Mouse (Mus musculus): ENCODE results near the gene Ppp1r27. TPM values are rescaled to one million over a fixed set of nuclear protein-coding genes. Genes with fewer than 3 reads are reported as not detected.

The Ppp1r27 gene
- total RNA-seq (2014; rRNA removed) (not detected in 2 replicates), polyA plus RNA-seq (2015; fragmentation: Nextera tagmentation; extraction: Ambion mirVana) (not detected in 2 replicates)

GRCm38 (mm10) chr11:120550810-120551440, at the start of gene Ppp1r27:
TSS of gene Ppp1r27 (minus strand) at chr11:120551132.
- Histone ChIP-seq H3K4me2 (ENCODE audit: low read depth, low read length) (peak within 1 kb of the TSS; percentile 86), H3K27ac (peak within 1 kb of the TSS; percentile 84), H3K4me1 (ENCODE audit: insufficient read depth, low read length) (peaks cover 16% of the 10 kb centered on the region), H3K36me3 (ENCODE audit: insufficient read depth, low read length) (no peaks in the 10 kb centered on the region), H3K9me3 (ENCODE audit: low read length) (no peaks in the 10 kb centered on the region), H3K4me3 (ENCODE audit: low read length) (peak within 1 kb of the TSS; percentile 74), H3K9ac (replicated peaks; ENCODE audit: low read length) (peak within 1 kb of the TSS; percentile 92), H3K27me3 (ENCODE audit: insufficient read depth, low read length) (no peaks in the 10 kb centered on the region)
- 95% methylated on average over 28 of the region's 28 CpGs for WGBS
- ATAC-seq (no peak), DNase-seq (ENCODE audit: low spot score) (no peak)
- TF ChIP-seq CTCF (IDR thresholded peaks at IDR 0.05; ENCODE audit: low read depth): no peak

- H3K4me2 ChIP-seq (ENCODE audit: low read depth, low read length): no peak overlapping the region
- peaks cover 38% of the 10 kb centered on the region for H3K36me3 ChIP-seq (ENCODE audit: insufficient read depth, low read length)
- ATAC-seq (no peak), DNase-seq (ENCODE audit: low spot score) (no peak)
- no peak overlapping the region for H3K27ac ChIP-seq
- H3K9ac ChIP-seq (replicated peaks; ENCODE audit: low read length): no peak overlapping the region
- no peak overlapping the region for H3K4me3 ChIP-seq (ENCODE audit: low read length)
- H3K27me3 ChIP-seq (ENCODE audit: insufficient read depth, low read length): no peaks in the 10 kb centered on the region
- no peaks in the 10 kb centered on the region for H3K9me3 ChIP-seq (ENCODE audit: low read length)
- 97% methylated on average over 3 of the region's 3 CpGs for WGBS
- TF ChIP-seq CTCF (IDR thresholded peaks at IDR 0.05; ENCODE audit: low read depth): no peak
- H3K4me1 ChIP-seq (ENCODE audit: insufficient read depth, low read length): peaks cover 12% of the 10 kb centered on the region
Measured at GRCm38 (mm10) chr11:120600716-120601115, 49.8 kb upstream of the Ppp1r27 start.

- TF ChIP-seq CTCF (IDR thresholded peaks at IDR 0.05; ENCODE audit: low read depth): no peak
- Histone ChIP-seq H3K27ac (peak overlapping the region; percentile 94), H3K9me3 (ENCODE audit: low read length) (no peaks in the 10 kb centered on the region), H3K9ac (replicated peaks; ENCODE audit: low read length) (peak overlapping the region; percentile 94), H3K4me3 (ENCODE audit: low read length) (peak overlapping the region; percentile 97), H3K36me3 (ENCODE audit: insufficient read depth, low read length) (peaks cover 41% of the 10 kb centered on the region), H3K4me2 (ENCODE audit: low read depth, low read length) (peak overlapping the region; percentile 90), H3K27me3 (ENCODE audit: insufficient read depth, low read length) (no peaks in the 10 kb centered on the region), H3K4me1 (ENCODE audit: insufficient read depth, low read length) (peaks cover 12% of the 10 kb centered on the region)
- DNase-seq (ENCODE audit: low spot score): no peak
- no peak for ATAC-seq
- WGBS: 46% methylated on average over 17 of the region's 17 CpGs
Measured at GRCm38 (mm10) chr11:120598990-120599549, 48.1 kb upstream of the Ppp1r27 start.

GRCm38 (mm10) chr11:120598283-120598989, 47.5 kb upstream of the Ppp1r27 start, which contains the start of the genes Alyref and Anapc11:
TSS of gene Alyref (minus strand) at chr11:120598365.
TSS of gene Anapc11 (plus strand) at chr11:120598421.
- H3K9ac ChIP-seq (replicated peaks; ENCODE audit: low read length): peak within 1 kb of the TSS; percentile 94
- ATAC-seq: peak; percentile 99
- H3K4me1 ChIP-seq (ENCODE audit: insufficient read depth, low read length): peaks cover 12% of the 10 kb centered on the region
- WGBS: under 1% methylated on average over 82 of the region's 88 CpGs
- H3K4me3 ChIP-seq (ENCODE audit: low read length): peak within 1 kb of the TSS; percentile 97
- H3K27me3 ChIP-seq (ENCODE audit: insufficient read depth, low read length): no peaks in the 10 kb centered on the region
- peaks cover 42% of the 10 kb centered on the region for H3K36me3 ChIP-seq (ENCODE audit: insufficient read depth, low read length)
- no peak for TF ChIP-seq CTCF (IDR thresholded peaks at IDR 0.05; ENCODE audit: low read depth)
- DNase-seq (ENCODE audit: low spot score): peak; percentile 98
- no peaks in the 10 kb centered on the region for H3K9me3 ChIP-seq (ENCODE audit: low read length)
- H3K27ac ChIP-seq: peak within 1 kb of the TSS; percentile 94
- peak within 1 kb of the TSS; percentile 90 for H3K4me2 ChIP-seq (ENCODE audit: low read depth, low read length)

GRCm38 (mm10) chr11:120597240-120598235, 46.6 kb upstream of the Ppp1r27 start:
- ATAC-seq (no peak), DNase-seq (ENCODE audit: low spot score) (no peak)

GRCm38 (mm10) chr11:120588531-120588930, 37.6 kb upstream of the Ppp1r27 start:
- H3K36me3 ChIP-seq (ENCODE audit: insufficient read depth, low read length): peaks cover 36% of the 10 kb centered on the region
- 94% methylated on average over 6 of the region's 6 CpGs for whole genome bisulfite sequencing
- no peaks in the 10 kb centered on the region for H3K9me3 ChIP-seq (ENCODE audit: low read length)
- DNase-seq (ENCODE audit: low spot score) (no peak), ATAC-seq (no peak)
- TF ChIP-seq CTCF (IDR thresholded peaks at IDR 0.05; ENCODE audit: low read depth): no peak
- H3K4me3 ChIP-seq (ENCODE audit: low read length): no peak overlapping the region
- no peak overlapping the region for H3K27ac ChIP-seq
- H3K4me2 ChIP-seq (ENCODE audit: low read depth, low read length): no peak overlapping the region
- no peaks in the 10 kb centered on the region for H3K27me3 ChIP-seq (ENCODE audit: insufficient read depth, low read length)
- H3K9ac ChIP-seq (replicated peaks; ENCODE audit: low read length): no peak overlapping the region
- H3K4me1 ChIP-seq (ENCODE audit: insufficient read depth, low read length): no peaks in the 10 kb centered on the region

More at GRCm38 (mm10) chr11:120597240-120598235, 46.6 kb upstream of the Ppp1r27 start:
- Histone ChIP-seq H3K4me3 (ENCODE audit: low read length) (peak overlapping the region; percentile 97), H3K27ac (peak overlapping the region; percentile 94), H3K9me3 (ENCODE audit: low read length) (no peaks in the 10 kb centered on the region), H3K9ac (replicated peaks; ENCODE audit: low read length) (peak overlapping the region; percentile 94), H3K36me3 (ENCODE audit: insufficient read depth, low read length) (peaks cover 43% of the 10 kb centered on the region), H3K4me2 (ENCODE audit: low read depth, low read length) (peak overlapping the region; percentile 90), H3K4me1 (ENCODE audit: insufficient read depth, low read length) (peaks cover 12% of the 10 kb centered on the region), H3K27me3 (ENCODE audit: insufficient read depth, low read length) (no peaks in the 10 kb centered on the region)
- WGBS: 7% methylated on average over 74 of the region's 99 CpGs
- TF ChIP-seq CTCF (IDR thresholded peaks at IDR 0.05; ENCODE audit: low read depth): no peak

All from hindbrain, postnatal 0 days (tissue).